Mouse (Mus musculus): ENCODE results near the gene Als2.

The Als2 gene

GRCm38 (mm10) chr1:59162309-59163024 lies 74.6 kb downstream of the Als2 start:
- DNase-seq: no peak

- no peak for DNase-seq
Observed at GRCm38 (mm10) chr1:59161396-59161795, 75.6 kb downstream of the Als2 start.

DNA sequence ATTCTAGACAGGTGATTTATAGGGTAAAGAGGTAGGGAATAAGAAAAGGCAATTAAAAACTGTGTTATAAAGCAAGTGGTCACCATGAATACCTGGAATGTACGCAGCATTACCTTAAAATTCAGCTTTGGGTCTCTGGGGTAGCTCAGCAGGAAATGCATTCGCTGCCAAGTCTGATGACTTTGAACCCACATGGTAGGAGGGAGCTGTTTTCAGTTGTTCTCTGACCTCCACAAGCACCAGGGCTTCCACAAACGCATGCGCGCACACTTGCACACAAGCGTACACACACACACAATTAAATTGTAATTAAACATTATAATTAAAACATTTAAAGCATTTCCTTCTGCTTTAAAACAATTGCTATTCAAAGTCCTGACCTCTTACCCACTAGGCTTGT lies 76.2 kb downstream of the Als2 start:
- no peak for DNase-seq

DNA sequence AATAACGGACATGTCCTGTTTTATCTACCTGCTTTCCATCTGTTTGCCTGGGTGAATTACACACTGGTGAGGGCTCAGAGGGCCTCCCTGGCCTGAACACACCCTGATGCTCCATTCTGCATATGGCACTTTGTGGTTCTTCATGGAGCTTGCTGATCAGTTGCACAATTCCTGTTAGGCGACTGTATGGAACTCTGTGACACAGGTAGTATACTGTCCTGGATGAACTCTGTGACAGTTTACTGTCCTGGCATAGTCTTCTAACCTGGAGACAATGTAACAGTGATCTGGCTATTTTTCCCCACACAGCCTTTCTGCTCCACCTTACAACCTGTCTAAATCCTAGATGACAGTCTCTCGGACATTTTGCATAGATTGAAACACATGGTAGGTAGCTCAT lies 77.9 kb downstream of the Als2 start:
- no peak for DNase-seq

DNA sequence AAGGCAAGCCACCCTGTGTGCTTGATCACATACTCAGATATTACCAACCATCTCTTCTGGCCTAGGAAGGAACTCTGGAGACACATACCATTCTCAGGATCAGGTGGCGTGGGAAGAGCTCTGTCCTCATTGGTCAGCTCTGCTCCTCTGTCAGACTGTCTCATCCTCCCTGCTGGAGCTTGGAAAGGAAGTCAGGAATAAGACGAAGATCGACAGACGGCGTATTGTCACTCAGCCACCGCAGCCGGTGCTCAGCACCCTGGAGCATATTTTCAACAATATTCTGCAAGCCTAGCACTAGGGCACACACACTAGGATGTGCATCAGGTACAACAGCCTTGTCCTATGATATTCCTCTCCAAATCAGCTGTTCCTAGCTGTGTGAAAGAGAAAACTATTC lies 78.5 kb downstream of the Als2 start:
- no peak for DNase-seq

GRCm38 (mm10) chr1:59157846-59158245 lies 79.2 kb downstream of the Als2 start:
- no peak for DNase-seq

GRCm38 (mm10) chr1:59152346-59152745 lies 84.7 kb downstream of the Als2 start:
- no peak for DNase-seq

- DNase-seq: no peak
Observed at GRCm38 (mm10) chr1:59150542-59150941, 86.5 kb downstream of the Als2 start.

DNA sequence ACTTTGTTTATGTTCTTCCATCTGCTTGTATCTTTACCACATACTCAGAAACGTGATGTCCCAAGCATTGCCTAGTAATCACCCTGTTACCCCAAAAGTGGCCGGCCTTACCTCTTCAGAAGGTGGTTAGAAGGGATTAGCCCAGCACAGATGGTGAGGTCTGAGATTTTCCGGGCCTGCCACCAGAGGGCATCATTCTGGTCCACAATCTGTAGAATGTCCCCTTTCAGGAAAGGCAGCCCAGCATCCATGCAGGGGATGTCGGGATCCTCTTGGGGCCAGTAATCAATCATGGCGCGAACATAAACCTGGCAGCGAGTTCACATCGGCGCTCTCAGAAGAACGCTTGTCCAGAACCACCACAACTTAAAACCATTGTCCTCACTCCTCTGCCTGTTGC lies 92.5 kb downstream of the Als2 start:
- no peak for DNase-seq

- no peak for DNase-seq
Observed at GRCm38 (mm10) chr1:59142809-59143208, 94.2 kb downstream of the Als2 start.

DNA sequence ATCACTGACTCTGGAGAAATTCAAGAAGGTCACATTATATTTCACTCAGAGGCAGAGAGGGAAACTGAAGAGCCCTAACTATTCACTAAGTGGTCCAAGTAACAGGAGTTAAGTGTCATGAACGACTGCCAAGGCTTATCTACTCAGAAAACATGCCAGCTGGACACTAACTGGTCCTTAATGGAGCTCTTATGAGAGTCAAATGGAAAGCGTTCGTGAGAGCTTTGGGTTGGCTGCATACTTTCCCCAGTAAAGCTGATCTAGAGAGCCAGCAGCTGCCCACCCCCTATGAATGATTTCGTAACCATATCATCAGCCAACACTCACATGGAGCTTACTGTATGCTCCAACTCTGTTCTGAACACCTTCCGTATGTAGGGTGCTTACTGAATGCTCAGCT lies 102.6 kb downstream of the Als2 start:
- DNase-seq: no peak

- no peak for DNase-seq
Observed at GRCm38 (mm10) chr1:59128879-59129278, 108.2 kb downstream of the Als2 start.

DNA sequence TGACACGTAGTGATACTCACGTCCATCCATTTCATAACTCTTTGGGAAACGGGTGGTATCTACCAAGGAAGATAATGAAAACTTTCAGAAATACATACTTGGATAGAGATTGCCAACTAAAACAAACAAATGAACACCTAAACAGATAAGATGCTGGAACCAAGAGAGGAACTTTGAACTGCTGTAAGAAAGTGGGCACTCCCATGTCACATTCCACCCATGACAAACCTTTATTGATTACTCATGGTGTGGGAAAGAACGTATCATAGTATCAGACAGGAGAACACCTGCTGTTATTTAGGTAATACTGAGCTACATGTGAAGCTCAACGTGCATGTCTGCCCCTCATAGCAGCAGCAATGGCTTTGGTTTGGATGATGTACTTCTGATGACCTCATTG lies 111.5 kb downstream of the Als2 start:
- no peak for DNase-seq

DNA sequence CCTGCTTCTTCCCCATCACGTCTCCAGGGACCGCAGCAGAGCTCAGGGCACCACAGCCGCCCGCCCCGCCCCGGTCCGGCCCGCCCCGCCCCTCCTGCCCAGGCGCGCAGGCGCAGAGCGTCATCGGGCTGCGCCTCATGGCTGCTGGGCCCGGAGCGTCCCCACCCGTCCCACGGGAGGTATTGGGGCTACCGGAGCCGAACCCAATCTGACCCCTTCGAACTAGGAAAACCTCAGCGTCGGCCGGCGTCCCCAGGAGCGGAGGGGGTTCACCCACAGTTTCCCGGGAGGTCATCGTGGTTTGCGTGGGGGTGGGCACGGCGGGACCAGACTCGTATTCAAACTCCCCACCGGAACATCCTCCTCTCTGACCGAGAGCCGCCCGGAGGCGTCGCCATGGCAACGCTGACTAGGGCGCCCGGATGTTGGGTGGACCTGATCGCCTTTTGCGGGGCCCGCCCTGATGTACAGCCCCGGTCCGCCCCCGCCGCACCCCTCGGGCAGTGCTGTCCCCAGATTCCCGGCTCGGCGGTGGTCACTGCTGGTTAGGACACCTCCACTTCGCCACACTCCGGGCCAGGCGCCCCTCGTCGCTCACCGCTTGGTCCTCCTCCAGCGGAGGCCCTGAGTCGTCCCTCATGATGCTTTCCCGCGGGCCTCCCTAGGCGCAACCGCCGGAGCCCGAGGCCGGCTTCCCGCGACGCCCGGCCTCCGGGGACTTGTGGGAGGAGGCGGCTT lies 117.1 kb downstream of the Als2 start, which contains the start of gene Tmem237:
TSS of gene Tmem237 (minus strand) at position 689 of the 738 bp plus-strand sequence.
- DNase-seq: peak; percentile 88

All from cerebellum, adult 11 months (tissue).